Mouse (Mus musculus) stomach, postnatal 0 days (tissue): ENCODE results near the gene Ift122.

Experiments used
- CTCF ChIP-seq: IDR thresholded peaks from 2 replicates; pipeline ENCODE4 v1.5.1; 2016; ENCODE audit warnings: antibody characterized with exemption, low read depth, mild to moderate bottlenecking, moderate library complexity
- EP300 ChIP-seq: optimal IDR thresholded peaks from 2 replicates; pipeline ENCODE3; 2016; ENCODE audit warnings: antibody characterized with exemption

GRCm38 (mm10) chr6:115975606-115976005 lies 122.3 kb downstream of the Ift122 start:
- TF ChIP-seq CTCF (no peak), EP300 (no peak)
